Mouse (Mus musculus): ENCODE results near the gene Gm5155. TPM values are rescaled to one million over a fixed set of nuclear protein-coding genes. Genes with fewer than 3 reads are reported as not detected.
"Not testable (repeated sequence)": the region's sequence is repeated elsewhere in the genome, so short reads cannot be mapped to it uniquely, and the experiment has no call there.

Gm5155 gene
- polyA plus RNA-seq (2016; fragmentation: Nextera tagmentation; extraction: Ambion mirVana) = not detected in 2 replicates

DNA sequence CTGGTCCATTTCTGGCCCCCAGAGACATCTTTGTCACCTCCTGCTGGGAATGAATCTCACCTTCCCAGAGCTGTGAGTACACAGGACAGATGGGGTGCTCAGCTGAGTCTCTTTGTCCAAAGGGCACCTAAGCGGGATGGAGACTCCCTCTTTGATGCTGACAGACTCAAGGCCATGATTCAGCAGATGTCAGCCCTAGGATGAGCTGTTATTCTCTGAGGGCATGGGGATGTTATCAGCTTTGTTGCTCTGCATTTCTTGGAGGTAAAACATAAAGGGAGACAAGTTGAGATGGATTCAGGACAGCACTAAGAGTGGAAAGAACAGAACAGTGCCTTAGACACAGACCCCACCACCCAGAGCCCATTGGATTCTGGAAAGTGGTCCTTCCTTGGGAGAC, at the start of gene Gm5155:
Gene Gm5155, plus strand, starts transcription at position 301 of the 400 bp plus-strand sequence.
- no peak for ATAC-seq

DNA sequence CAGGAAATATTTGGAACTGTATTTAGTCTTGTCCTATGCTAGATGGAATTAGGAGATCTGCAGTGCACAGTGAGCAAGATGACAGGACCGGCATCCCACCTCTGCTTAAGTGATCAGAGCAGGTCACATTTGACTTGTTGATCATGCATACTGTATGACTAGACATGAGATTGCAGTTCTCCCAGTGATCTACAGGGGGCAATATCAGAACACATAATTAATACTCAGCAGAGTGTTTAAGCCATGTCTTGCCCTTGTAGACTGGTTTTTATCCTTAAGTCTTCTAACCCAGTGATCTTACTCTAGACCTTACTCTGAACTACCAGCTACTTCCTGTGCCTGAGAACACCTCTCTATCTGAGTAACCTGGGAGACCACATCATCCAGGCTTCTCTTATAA, 791 bp upstream of the Gm5155 start:
- H3K4me1 ChIP-seq = no peaks in the 10 kb centered on the region
- H3K4me2 ChIP-seq = no peak overlapping the region
- H3K4me3 ChIP-seq = no peak overlapping the region
- H3K36me3 ChIP-seq = no peaks in the 10 kb centered on the region
- ATAC-seq = no peak
- WGBS (ENCODE audit: insufficient replicate concordance) = 77% methylated on average over 1 of the region's 1 CpGs
- H3K27ac ChIP-seq = no peak overlapping the region
- H3K27me3 ChIP-seq (replicated peaks) = no peaks in the 10 kb centered on the region
- H3K9me3 ChIP-seq (replicated peaks) = 0 out of 2 replicates have a peak, but pooled peaks cover 7% of the 10 kb centered on the region
- H3K9ac ChIP-seq = no peak overlapping the region

More for the DNA sequence above, at the start of gene Gm5155:
- Histone ChIP-seq H3K9ac (no peak within 1 kb of the TSS), H3K4me2 (no peak within 1 kb of the TSS), H3K4me1 (no peaks in the 10 kb centered on the region), H3K36me3 (no peaks in the 10 kb centered on the region), H3K27ac (no peak within 1 kb of the TSS), H3K27me3 (replicated peaks) (no peaks in the 10 kb centered on the region), H3K9me3 (replicated peaks) (0 out of 2 replicates have a peak, but pooled peaks cover 7% of the 10 kb centered on the region), H3K4me3 (no peak within 1 kb of the TSS)
- 46% methylated on average over 1 of the region's 1 CpGs for WGBS (ENCODE audit: insufficient replicate concordance)

DNA sequence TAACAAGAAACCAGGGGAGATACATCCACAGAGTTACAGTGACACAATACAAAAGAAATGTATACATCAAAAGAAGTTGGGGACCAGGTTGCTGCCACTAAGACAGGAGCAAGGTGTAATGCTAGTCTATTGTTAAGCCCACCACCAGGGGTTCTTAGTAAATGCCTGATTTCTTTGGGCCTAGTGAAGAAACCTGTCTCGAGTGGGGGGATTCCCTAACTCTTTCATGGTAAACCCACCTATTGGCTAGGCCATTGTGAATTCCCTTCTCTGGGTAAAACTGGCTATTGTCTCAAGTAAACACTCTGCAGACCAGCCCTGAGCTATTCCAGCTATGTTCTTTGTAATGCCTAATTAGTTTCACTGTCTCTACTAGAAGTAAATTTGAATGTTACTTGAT, 23.8 kb downstream of the Gm5155 start:
- ATAC-seq; H3K9ac ChIP-seq; H3K4me3 ChIP-seq; H3K9me3 ChIP-seq (replicated peaks); H3K27me3 ChIP-seq (replicated peaks); H3K4me2 ChIP-seq; H3K27ac ChIP-seq; H3K4me1 ChIP-seq; H3K36me3 ChIP-seq: not testable (repeated sequence)
- WGBS (ENCODE audit: insufficient replicate concordance) = 58% methylated on average over 1 of the region's 1 CpGs

DNA sequence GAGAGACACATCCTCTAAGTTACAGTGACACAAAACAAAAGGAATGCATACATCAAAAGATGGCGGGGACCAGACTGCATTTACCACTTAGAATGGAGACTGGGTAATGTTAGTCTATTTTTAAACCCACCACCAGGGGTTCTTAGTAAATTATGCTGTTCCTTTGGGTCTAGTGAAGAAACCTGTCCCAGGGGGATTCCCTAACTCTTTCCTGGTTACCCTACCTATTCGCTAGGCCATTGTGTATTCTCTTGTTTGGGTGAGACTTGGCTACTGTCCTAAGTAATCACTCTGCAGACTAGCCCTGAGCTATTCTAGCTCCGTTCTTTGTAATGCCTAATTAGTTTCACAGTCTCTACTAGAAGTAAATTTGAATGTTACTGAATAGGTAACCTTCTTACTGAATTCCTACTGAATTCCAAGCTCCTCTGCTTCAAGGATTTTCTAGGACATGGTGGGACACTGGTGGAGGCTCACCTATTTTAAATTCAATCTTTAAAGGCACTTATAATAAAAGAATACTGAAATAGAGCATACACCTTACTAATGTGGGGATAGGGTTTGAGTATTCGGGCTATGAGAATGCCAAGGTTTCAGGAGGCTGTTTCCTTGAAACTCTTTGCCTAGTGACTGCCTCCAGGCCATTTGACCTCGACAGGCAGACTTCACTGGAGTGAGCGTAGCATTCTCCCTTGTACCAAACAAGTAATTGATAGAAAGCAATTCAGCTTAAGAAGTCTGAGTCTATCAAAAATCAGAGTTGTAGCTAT, 31.8 kb downstream of the Gm5155 start:
- no peak overlapping the region for H3K9ac ChIP-seq
- WGBS (ENCODE audit: insufficient replicate concordance) = 50% methylated on average over 6 of the region's 6 CpGs

More for the DNA sequence above, 31.8 kb downstream of the Gm5155 start:
- H3K36me3 ChIP-seq = no peaks in the 10 kb centered on the region
- no peak for ATAC-seq
- no peak overlapping the region for H3K4me2 ChIP-seq
- no peak overlapping the region for H3K27ac ChIP-seq
- H3K4me3 ChIP-seq = no peak overlapping the region
- no peaks in the 10 kb centered on the region for H3K4me1 ChIP-seq
- no peaks in the 10 kb centered on the region; the same call in 1 of the 2 replicates for H3K9me3 ChIP-seq (replicated peaks)
- no peaks in the 10 kb centered on the region for H3K27me3 ChIP-seq (replicated peaks)

Other genes with a start within 250 kb of the Gm5155 start
- not detected in 2 replicates for gene Ceacam5, start 158.5 kb upstream of the Gm5155 start, polyA plus RNA-seq (2016; fragmentation: Nextera tagmentation; extraction: Ambion mirVana)
- gene Ceacam14, start 59.1 kb upstream of the Gm5155 start, polyA plus RNA-seq (2016; fragmentation: Nextera tagmentation; extraction: Ambion mirVana) = not detected in 2 replicates
- gene Ceacam11, start 100.4 kb downstream of the Gm5155 start, polyA plus RNA-seq (2016; fragmentation: Nextera tagmentation; extraction: Ambion mirVana) = not detected in 2 replicates
- gene Ceacam13, start 138.1 kb downstream of the Gm5155 start, polyA plus RNA-seq (2016; fragmentation: Nextera tagmentation; extraction: Ambion mirVana) = not detected in 2 replicates
- not detected in 2 replicates for gene Ceacam12, start 194.2 kb downstream of the Gm5155 start, polyA plus RNA-seq (2016; fragmentation: Nextera tagmentation; extraction: Ambion mirVana)